Mouse (Mus musculus): ENCODE measurements at regions not wholly inside any gene's neighbourhood (a gene's known extent, or its start where the extent isn't known, plus 50 kb on each side); places are given as distances from the start of the nearest gene placed in this dataset.

GRCm38 (mm10) chr16:19203681-19204080, 110.2 kb downstream of the Olfr164 start:
- ATAC-seq (replicated peaks; ENCODE audit: insufficient number of reproducible peaks, low FRiP score, low TSS enrichment, poor library complexity, severe bottlenecking), result no peak

- no peak for ATAC-seq (replicated peaks; ENCODE audit: insufficient number of reproducible peaks, low FRiP score, low TSS enrichment, poor library complexity, severe bottlenecking)
Measured at GRCm38 (mm10) chr16:19200977-19201376, 112.9 kb downstream of the Olfr164 start.

GRCm38 (mm10) chr16:19199724-19200544, 113.9 kb downstream of the Olfr164 start:
- ATAC-seq (replicated peaks; ENCODE audit: insufficient number of reproducible peaks, low FRiP score, low TSS enrichment, poor library complexity, severe bottlenecking), result 0 out of 2 replicates have a peak, but pooled peaks have one; percentile 43

GRCm38 (mm10) chr16:19198539-19199385, 115.1 kb downstream of the Olfr164 start:
- ATAC-seq (replicated peaks; ENCODE audit: insufficient number of reproducible peaks, low FRiP score, low TSS enrichment, poor library complexity, severe bottlenecking), result no peak

GRCm38 (mm10) chr16:19197638-19198440, 116.0 kb downstream of the Olfr164 start:
- no peak for ATAC-seq (replicated peaks; ENCODE audit: insufficient number of reproducible peaks, low FRiP score, low TSS enrichment, poor library complexity, severe bottlenecking)

GRCm38 (mm10) chr16:19185434-19186256, 128.2 kb downstream of the Olfr164 start:
- no peak for ATAC-seq (replicated peaks; ENCODE audit: insufficient number of reproducible peaks, low FRiP score, low TSS enrichment, poor library complexity, severe bottlenecking)

- peak; percentile 27; the same call in 1 of the 2 replicates for ATAC-seq (replicated peaks; ENCODE audit: insufficient number of reproducible peaks, low FRiP score, low TSS enrichment, poor library complexity, severe bottlenecking)
Measured at GRCm38 (mm10) chr16:19179214-19180010, 134.5 kb downstream of the Olfr164 start.

GRCm38 (mm10) chr16:19153046-19153445, 160.8 kb downstream of the Olfr164 start:
- ATAC-seq (replicated peaks; ENCODE audit: insufficient number of reproducible peaks, low FRiP score, low TSS enrichment, poor library complexity, severe bottlenecking), result no peak

- peak; percentile 35; the same call in 1 of the 2 replicates for ATAC-seq (replicated peaks; ENCODE audit: insufficient number of reproducible peaks, low FRiP score, low TSS enrichment, poor library complexity, severe bottlenecking)
Measured at GRCm38 (mm10) chr16:19152465-19152864, 161.4 kb downstream of the Olfr164 start.

- ATAC-seq (replicated peaks; ENCODE audit: insufficient number of reproducible peaks, low FRiP score, low TSS enrichment, poor library complexity, severe bottlenecking), result no peak
Measured at GRCm38 (mm10) chr16:19151110-19151509, 162.8 kb downstream of the Olfr164 start.

GRCm38 (mm10) chr16:19150582-19150981, 163.3 kb downstream of the Olfr164 start:
- no peak for ATAC-seq (replicated peaks; ENCODE audit: insufficient number of reproducible peaks, low FRiP score, low TSS enrichment, poor library complexity, severe bottlenecking)

GRCm38 (mm10) chr16:19146290-19146983, 167.4 kb downstream of the Olfr164 start:
- ATAC-seq (replicated peaks; ENCODE audit: insufficient number of reproducible peaks, low FRiP score, low TSS enrichment, poor library complexity, severe bottlenecking), result no peak

Measured in monocyte, adult 5-6 weeks (primary cell).